In the genomic region with DNA sequence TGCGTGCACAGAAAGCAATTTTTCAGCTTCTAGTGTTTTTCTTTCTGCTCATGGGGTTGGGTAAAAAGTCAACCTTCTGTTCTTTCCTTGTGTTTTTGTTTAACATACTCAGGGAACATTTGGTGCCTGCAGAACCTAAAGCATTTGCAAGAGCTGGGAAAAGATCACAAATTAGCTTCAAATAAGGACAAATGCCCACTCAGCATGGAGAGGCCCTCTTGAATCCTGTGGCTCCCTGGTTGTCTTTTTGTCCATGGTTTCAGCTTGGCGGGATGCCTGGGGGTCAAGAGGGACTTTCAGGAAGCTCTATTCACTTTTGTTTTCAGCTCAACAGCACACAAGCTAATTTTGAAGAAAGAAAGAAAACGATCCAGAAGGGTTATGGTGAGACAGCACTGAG, we compare ENCODE assay signal across 15 mouse cellular contexts.
DNase-seq lines count a peak whose midpoint lies in the region; ATAC-seq and TF ChIP-seq lines count a peak whose summit lies in the region.
"Had no signal": no experiment of that assay in that cellular context is flagged by ENCODE, and none has a peak within 500 bp of the region (broad histone marks: within the 10 kb centered on the region; RNA-seq: fewer than 3 reads in every experiment).

No protein-coding gene starts in this region.

- no peaks in the 10 kb centered on the region for H3K9me3 ChIP-seq in kidney, embryonic 15.5 days (replicated peaks)
- H3K9me3 ChIP-seq in lung, postnatal 0 days (ENCODE audit: low read length), result no peaks in the 10 kb centered on the region
- H3K9me3 ChIP-seq in liver, postnatal 0 days (ENCODE audit: low read length), result no peaks in the 10 kb centered on the region
- H3K9me3 ChIP-seq: heart, embryonic 10.5 days; midbrain, embryonic 10.5 days; neural tube, embryonic 12.5 days had no signal

- H3K27me3 ChIP-seq in kidney, embryonic 15.5 days, result no peaks in the 10 kb centered on the region
- H3K27me3 ChIP-seq in lung, postnatal 0 days (replicated peaks; ENCODE audit: insufficient read depth, low read length), result no peaks in the 10 kb centered on the region
- H3K27me3 ChIP-seq in liver, postnatal 0 days (ENCODE audit: insufficient read depth, low read length), result no peaks in the 10 kb centered on the region
- H3K27me3 ChIP-seq: neural tube, embryonic 12.5 days had no signal

- ATAC-seq in kidney, embryonic 15.5 days (replicated peaks; ENCODE audit: low FRiP score), result no peak
- peak; percentile 56 for ATAC-seq in lung, postnatal 0 days
- no peak for ATAC-seq in liver, postnatal 0 days

- no peak overlapping the region for H3K9ac ChIP-seq in kidney, embryonic 15.5 days
- no peak overlapping the region for H3K9ac ChIP-seq in lung, postnatal 0 days (replicated peaks; ENCODE audit: low read depth)
- no peak overlapping the region for H3K9ac ChIP-seq in liver, postnatal 0 days (replicated peaks)
- H3K9ac ChIP-seq: liver, embryonic 14.5 days; neural tube, embryonic 12.5 days had no signal

- no peak overlapping the region for H3K27ac ChIP-seq in kidney, embryonic 15.5 days
- peak overlapping the region; percentile 26; the same call in 1 of the 2 replicates for H3K27ac ChIP-seq in lung, postnatal 0 days (ENCODE audit: low read length)
- no peak overlapping the region for H3K27ac ChIP-seq in liver, postnatal 0 days (ENCODE audit: low read depth)
- H3K27ac ChIP-seq: heart, embryonic 10.5 days; liver, embryonic 14.5 days; midbrain, embryonic 10.5 days; neural tube, embryonic 12.5 days had no signal

- no peak overlapping the region for H3K4me2 ChIP-seq in kidney, embryonic 15.5 days
- no peak overlapping the region for H3K4me2 ChIP-seq in lung, postnatal 0 days (replicated peaks; ENCODE audit: low read depth, low read length)
- no peak overlapping the region for H3K4me2 ChIP-seq in liver, postnatal 0 days (ENCODE audit: low read depth, low read length)
- H3K4me2 ChIP-seq: neural tube, embryonic 12.5 days had no signal

- TF ChIP-seq EP300 in lung, postnatal 0 days (IDR thresholded peaks at IDR 0.05), result peak; percentile 72
- TF ChIP-seq EP300 in liver, postnatal 0 days (IDR thresholded peaks at IDR 0.05; ENCODE audit: low read depth), result no peak

- 0 out of 2 replicates have a peak, but pooled peaks cover 3% of the 10 kb centered on the region for H3K4me1 ChIP-seq in kidney, embryonic 15.5 days
- H3K4me1 ChIP-seq in lung, postnatal 0 days (ENCODE audit: insufficient read depth, low read depth, low read length), result no peaks in the 10 kb centered on the region
- H3K4me1 ChIP-seq in liver, postnatal 0 days (ENCODE audit: insufficient read depth), result no peaks in the 10 kb centered on the region
- H3K4me1 ChIP-seq: heart, embryonic 10.5 days; neural tube, embryonic 12.5 days had no signal

- H3K36me3 ChIP-seq in kidney, embryonic 15.5 days, result no peaks in the 10 kb centered on the region
- no peaks in the 10 kb centered on the region for H3K36me3 ChIP-seq in lung, postnatal 0 days (ENCODE audit: insufficient read depth, low read length)
- H3K36me3 ChIP-seq in liver, postnatal 0 days (replicated peaks; ENCODE audit: insufficient read depth, low read length), result no peaks in the 10 kb centered on the region
- H3K36me3 ChIP-seq: heart, embryonic 10.5 days; midbrain, embryonic 10.5 days; neural tube, embryonic 12.5 days had no signal

- 58% methylated on average over 3 of the region's 3 CpGs for WGBS in kidney, embryonic 15.5 days
- WGBS in lung, postnatal 0 days, result 33% methylated on average over 3 of the region's 3 CpGs
- WGBS in liver, postnatal 0 days (ENCODE audit: insufficient replicate concordance), result 64% methylated on average over 3 of the region's 3 CpGs

- peak; percentile 4 for DNase-seq in kidney, postnatal 14 days
- peak; percentile 67 for DNase-seq in adipocyte (ENCODE audit: low spot score)
- peak; percentile 15 to 48 for DNase-seq in cerebellum, postnatal 10 days
- peak; percentile 48 for DNase-seq in lung, postnatal 0 days (ENCODE audit: low spot score)
- no peak for DNase-seq in retina, postnatal 1 day
- no peak for DNase-seq in B cell, adult 2 months
- no peak for DNase-seq in liver, postnatal 0 days
- DNase-seq: kidney, adult 8-10 months; thymus, adult 2 months had no signal

- no peak for TF ChIP-seq CTCF in lung, postnatal 0 days (IDR thresholded peaks at IDR 0.05)
- no peak for TF ChIP-seq CTCF in liver, postnatal 0 days (IDR thresholded peaks at IDR 0.05; ENCODE audit: low read depth)

- H3K4me3 ChIP-seq in kidney, embryonic 15.5 days (replicated peaks), result no peak overlapping the region
- no peak overlapping the region for H3K4me3 ChIP-seq in lung, postnatal 0 days (ENCODE audit: low read depth, low read length)
- no peak overlapping the region for H3K4me3 ChIP-seq in liver, postnatal 0 days (ENCODE audit: low read depth, low read length)
- H3K4me3 ChIP-seq: erythroblast, embryonic 14.5 days; heart, embryonic 10.5 days; midbrain, embryonic 10.5 days; neural tube, embryonic 12.5 days had no signal

Comparison
In these comparisons a context has a peak if more than half of its experiments do, and no peak if none do; other contexts are left out.
1. DNase-seq: peak in kidney, postnatal 14 days (single experiment), adipocyte (single experiment), cerebellum, postnatal 10 days (2 of 2) and lung, postnatal 0 days (single experiment); none in retina, postnatal 1 day (single experiment), B cell, adult 2 months (0 of 2) and liver, postnatal 0 days (single experiment).